Mouse (Mus musculus) erythroblast, embryonic 14.5 days (primary cell): ENCODE data around the gene Hba-x.

ENCODE experiments used
- GATA1 ChIP-seq: IDR thresholded peaks from 2 replicates; pipeline ENCODE4 v1.6.1; 2012; ENCODE audit warnings: low read length, inconsistent platforms, mixed read lengths
- TAL1 ChIP-seq: IDR thresholded peaks from 3 replicates; pipeline ENCODE4 v1.6.1; 2012; ENCODE audit warnings: low read length, inconsistent platforms, mixed read lengths

DNA sequence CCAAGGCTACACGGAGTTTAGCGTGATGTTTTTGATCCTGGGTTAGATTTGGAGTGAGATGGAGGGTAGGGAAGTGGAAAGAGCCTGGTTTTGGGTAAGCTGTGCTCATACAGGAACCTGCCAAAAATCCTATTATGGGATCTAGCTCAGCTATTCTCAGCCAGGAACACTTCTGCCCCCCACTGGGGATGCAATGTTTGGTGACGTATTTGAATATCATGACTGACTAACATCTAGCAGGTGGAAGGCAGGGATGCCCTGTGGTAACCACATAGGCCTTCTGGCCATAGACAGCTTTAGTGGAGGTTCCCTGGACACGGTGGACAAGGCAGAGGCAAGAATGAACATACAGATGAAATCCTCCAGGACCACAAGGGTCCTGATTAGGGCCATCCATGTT lies 46.0 kb upstream of the Hba-x start:
- TF ChIP-seq TAL1 (no peak), GATA1 (no peak)
